Mouse (Mus musculus): ENCODE results near the gene Zfp598. TPM values are rescaled to one million over a fixed set of nuclear protein-coding genes. Genes with fewer than 3 reads are reported as not detected.
"Not testable (repeated sequence)": the region's sequence is repeated elsewhere in the genome, so short reads cannot be mapped to it uniquely, and the experiment has no call there.

Zfp598 gene
- total RNA-seq, 4 experiments from 2014 or later, result 22.4 to 27.6 (median 27.0) TPM

GRCm38 (mm10) chr17:24687146-24687595, 17.7 kb downstream of the Zfp598 start:
- DNase-seq (ENCODE audit: low spot score in 2 of 2), result peak; percentile 31 to 49

- no peak for DNase-seq (ENCODE audit: low spot score in 2 of 2)
Measured at GRCm38 (mm10) chr17:24687599-24687998, 18.1 kb downstream of the Zfp598 start.

GRCm38 (mm10) chr17:24689251-24690081, 20.0 kb downstream of the Zfp598 start, which contains the start of gene Syngr3:
Gene Syngr3 (minus strand): TSS chr17:24689955.
- no peak for DNase-seq (ENCODE audit: low spot score in 2 of 2)

- no peak for DNase-seq (ENCODE audit: low spot score in 2 of 2)
Measured at GRCm38 (mm10) chr17:24692385-24692784, 22.9 kb downstream of the Zfp598 start.

GRCm38 (mm10) chr17:24695326-24696010, 26.0 kb downstream of the Zfp598 start:
- DNase-seq (ENCODE audit: low spot score in 2 of 2), result peak in 1 of 2 experiments; percentile 15

GRCm38 (mm10) chr17:24696011-24696697, 26.7 kb downstream of the Zfp598 start, which contains the start of the genes Gfer and Noxo1:
Gene Gfer (minus strand): TSS chr17:24696156.
Gene Noxo1 (plus strand): TSS chr17:24696234.
- peak; percentile 80 to 84 for DNase-seq (ENCODE audit: low spot score in 2 of 2)

- no peak for DNase-seq (ENCODE audit: low spot score in 2 of 2)
Measured at GRCm38 (mm10) chr17:24697985-24698384, 28.5 kb downstream of the Zfp598 start.

GRCm38 (mm10) chr17:24698715-24699114, 29.2 kb downstream of the Zfp598 start:
- DNase-seq (ENCODE audit: low spot score in 2 of 2), result no peak

- DNase-seq (ENCODE audit: low spot score in 2 of 2), result no peak
Measured at GRCm38 (mm10) chr17:24699473-24699872, 30.0 kb downstream of the Zfp598 start.

GRCm38 (mm10) chr17:24701251-24701650, 31.8 kb downstream of the Zfp598 start:
- DNase-seq (ENCODE audit: low spot score in 2 of 2), result no peak

GRCm38 (mm10) chr17:24705821-24706220, 36.3 kb downstream of the Zfp598 start:
- no peak for DNase-seq (ENCODE audit: low spot score in 2 of 2)

- peak; percentile 84 for DNase-seq (ENCODE audit: low spot score in 2 of 2)
Measured at GRCm38 (mm10) chr17:24706982-24707800, 37.7 kb downstream of the Zfp598 start, which contains the start of gene Tbl3. Gene Tbl3 (minus strand): TSS chr17:24707660.

- no peak for DNase-seq (ENCODE audit: low spot score in 2 of 2)
Measured at GRCm38 (mm10) chr17:24707801-24708425, 38.4 kb downstream of the Zfp598 start.

GRCm38 (mm10) chr17:24708646-24709045, 39.2 kb downstream of the Zfp598 start:
- DNase-seq (ENCODE audit: low spot score in 2 of 2), result no peak

GRCm38 (mm10) chr17:24715556-24715955, 46.1 kb downstream of the Zfp598 start:
- no peak for DNase-seq (ENCODE audit: low spot score in 2 of 2)

- DNase-seq (ENCODE audit: low spot score in 2 of 2), result no peak
Measured at GRCm38 (mm10) chr17:24716166-24716682, 46.7 kb downstream of the Zfp598 start.

- DNase-seq (ENCODE audit: low spot score in 2 of 2), result no peak
Measured at GRCm38 (mm10) chr17:24717943-24718342, 48.5 kb downstream of the Zfp598 start, which contains the start of the genes Rnf151 and Rps2. Gene Rnf151 (minus strand): TSS chr17:24718063. Gene Rps2 (plus strand): TSS chr17:24718116.

GRCm38 (mm10) chr17:24718938-24719337, 49.5 kb downstream of the Zfp598 start:
- DNase-seq (ENCODE audit: low spot score in 2 of 2), result not testable (repeated sequence)

- peak; percentile 96 to 98 for DNase-seq (ENCODE audit: low spot score in 2 of 2)
Measured at GRCm38 (mm10) chr17:24719494-24720222, 50.2 kb downstream of the Zfp598 start.
